Mouse (Mus musculus) myocyte (in vitro differentiated cells): ENCODE measurements around the gene Spi1.

Source experiments
- E2F4 ChIP-seq: IDR thresholded peaks from one replicate; pipeline ENCODE4 v1.6.1; 2011; ENCODE audit warnings: mild to moderate bottlenecking, control low read depth, moderate library complexity; ENCODE audit not compliant: insufficient read depth
- MAX ChIP-seq: IDR thresholded peaks from one replicate; pipeline ENCODE4 v1.6.1; 2011; ENCODE audit warnings: low read depth, mild to moderate bottlenecking, control low read depth

GRCm38 (mm10) chr2:91083366-91083940, 1.3 kb downstream of the Spi1 start:
- TF ChIP-seq MAX = no peak
- TF ChIP-seq E2F4 = no peak
